Mouse (Mus musculus) cortical plate, adult 2 months (tissue): Measurements from ENCODE around the gene Rpl41.

Source experiments
- CTCF ChIP-seq: fragments of 200-500 bp; IDR thresholded peaks from 2 replicates; pipeline ENCODE4 v1.5.1; 2011; ENCODE audit warnings: mild to moderate bottlenecking, control low read depth, low read length; ENCODE audit not compliant: insufficient read depth; ENCODE audit errors: extremely low read depth
- POLR2A ChIP-seq: fragments of 200-500 bp; IDR thresholded peaks from 2 replicates; pipeline ENCODE4 v1.6.1; 2011; ENCODE audit warnings: mild to moderate bottlenecking, low read length, control low read depth; ENCODE audit not compliant: insufficient read depth; ENCODE audit errors: extremely low read depth

DNA sequence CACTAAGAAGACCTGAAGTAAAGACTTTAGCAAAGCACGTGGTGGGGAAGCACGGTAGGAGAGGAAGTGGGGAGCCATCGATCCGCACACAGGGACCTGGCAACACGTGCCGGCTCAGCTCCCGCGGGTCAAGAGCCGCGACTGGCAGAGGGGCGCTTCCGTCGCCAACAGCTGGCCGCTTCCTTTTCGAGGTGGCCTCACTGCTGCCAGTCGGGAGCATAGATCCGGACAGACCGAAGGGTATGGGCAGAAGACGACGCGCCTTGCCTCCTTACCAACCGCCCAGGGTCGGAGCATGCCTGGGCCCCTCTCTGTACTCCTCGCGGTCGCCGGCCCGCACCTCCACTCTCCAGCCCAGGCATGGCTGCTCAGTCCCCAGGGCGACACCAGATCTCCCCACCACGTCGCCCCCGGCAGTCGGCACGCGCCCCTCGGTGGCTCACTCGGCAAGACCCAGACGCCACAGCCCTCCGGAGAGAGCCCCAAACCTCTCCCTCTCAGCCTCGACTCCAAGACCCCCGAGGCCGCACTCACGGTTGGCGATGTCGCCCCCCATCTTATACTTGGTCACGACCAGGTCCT is 16.2 kb upstream of the Rpl41 start:
- TF ChIP-seq CTCF (no peak), POLR2A (no peak)
